Mouse (Mus musculus) kidney, embryonic 16.5 days (tissue): ENCODE data around the gene Akap9. TPM values are rescaled to one million over a fixed set of nuclear protein-coding genes. Genes with fewer than 3 reads are reported as not detected.
"Not testable (repeated sequence)": the region's sequence is repeated elsewhere in the genome, so short reads cannot be mapped to it uniquely, and the experiment has no call there.

ENCODE experiments used
- ATAC-seq: fragments of 200-750 bp; cut with Nextera tagmentation; 2 replicates; pipeline ENCODE4 v1.8.0; 2017; ENCODE audit warnings: moderate TSS enrichment; ENCODE audit not compliant: low FRiP score, low TSS enrichment
- H3K27ac ChIP-seq: fragments of 300-500 bp; sonication (generic); 2 replicates; pipeline ENCODE4 v1.5.1; 2014; ENCODE audit warnings: low read length
- H3K27me3 ChIP-seq: fragments of 300-500 bp; sonication (generic); 2 replicates; pipeline ENCODE4 v1.6.1; 2014; ENCODE audit warnings: low read length, control low read depth, mixed read lengths; ENCODE audit not compliant: insufficient read depth
- H3K36me3 ChIP-seq: fragments of 300-500 bp; sonication (generic); 2 replicates; pipeline ENCODE4 v1.6.1; 2014; ENCODE audit warnings: low read length, control low read depth, mixed read lengths; ENCODE audit not compliant: insufficient read depth
- H3K4me1 ChIP-seq: fragments of 300-500 bp; sonication (generic); 2 replicates; pipeline ENCODE4 v1.6.1; 2014; ENCODE audit warnings: low read length, control low read depth, mixed read lengths; ENCODE audit not compliant: insufficient read depth
- H3K4me2 ChIP-seq: fragments of 300-500 bp; sonication (generic); replicated peaks from 2 replicates; pipeline ENCODE4 v1.6.1; 2014; ENCODE audit warnings: low read depth, low read length
- H3K4me3 ChIP-seq: fragments of 300-500 bp; sonication (generic); 2 replicates; pipeline ENCODE4 v1.5.1; 2014; ENCODE audit warnings: mild to moderate bottlenecking, low read length
- H3K9ac ChIP-seq: fragments of 300-500 bp; sonication (generic); replicated peaks from 2 replicates; pipeline ENCODE4 v1.6.1; 2014; ENCODE audit warnings: low read length
- H3K9me3 ChIP-seq: fragments of 300-500 bp; sonication (generic); 2 replicates; pipeline ENCODE4 v1.6.1; 2016; ENCODE audit warnings: low read length, control low read depth
- WGBS: fragments of 180-500 bp; shearing (Covaris S2); extraction: QIAGEN DNeasy Blood & Tissue Kit; methylation state at CpG from one replicate; pipeline ENCODE4 v1.1.7; 2014; 5-methylcytosine and 5-hydroxymethylcytosine counted together
- polyA plus RNA-seq: library from polyadenylated mRNA; unstranded; fragments of >200 nt; fragmentation: Nextera tagmentation; extraction: Ambion mirVana; gene quantifications from 2 replicates; pipeline ENCODE4 v1.2.1, GENCODE M21; 2015

Gene Akap9
- polyA plus RNA-seq, 1 experiment from 2014 or later: 113 TPM

DNA sequence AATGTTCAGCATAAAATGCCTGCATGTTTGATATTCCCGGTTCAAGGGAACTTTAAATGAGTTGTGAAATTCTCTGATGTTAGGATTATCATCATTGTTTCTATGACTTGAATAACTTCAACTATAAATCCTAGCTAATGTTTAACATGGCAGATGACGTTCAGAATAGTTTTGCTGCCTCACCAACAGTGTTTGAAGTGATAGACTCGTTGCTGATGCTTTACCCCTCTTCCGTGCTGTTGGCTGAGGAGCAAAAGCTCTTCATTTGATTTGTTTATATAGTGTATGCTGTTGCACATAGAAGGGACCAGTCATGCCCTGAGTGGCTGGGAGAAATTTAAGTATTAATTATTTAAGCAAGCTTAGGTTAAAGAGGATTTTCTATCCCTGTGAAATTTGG lies 96.9 kb downstream of the Akap9 start:
- Histone ChIP-seq H3K4me3 (no peak overlapping the region), H3K4me2 (peak overlapping the region; percentile 23; the same call in 1 of the 2 replicates)
- 28% methylated on average over 4 of the region's 4 CpGs for WGBS

DNA sequence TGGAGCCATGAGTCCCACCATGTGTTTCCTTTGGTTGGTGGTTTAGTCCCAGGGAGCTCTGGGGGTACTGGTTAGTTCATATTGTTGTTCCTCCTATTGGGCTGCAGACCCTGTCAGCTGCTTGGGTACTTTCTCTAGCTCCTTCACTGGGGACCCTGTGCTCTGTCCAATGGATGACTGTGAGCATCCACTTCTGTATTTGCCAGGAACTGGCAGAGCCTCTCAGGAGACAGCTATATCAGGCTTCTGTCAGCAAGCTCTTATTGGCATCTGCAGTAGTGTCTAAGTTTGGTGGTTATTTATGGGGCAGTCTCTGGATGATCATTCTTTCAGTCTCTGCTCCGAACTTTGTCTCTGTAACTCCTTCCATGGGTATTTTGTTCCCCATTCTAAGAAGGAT lies 98.5 kb downstream of the Akap9 start:
- not testable (repeated sequence) for H3K4me2 ChIP-seq, H3K36me3 ChIP-seq, H3K27ac ChIP-seq, H3K9ac ChIP-seq, H3K27me3 ChIP-seq, ATAC-seq, H3K4me3 ChIP-seq, H3K9me3 ChIP-seq
- H3K4me1 ChIP-seq: peaks cover 11% of the 10 kb centered on the region
- WGBS: 94% methylated on average over 1 of the region's 1 CpGs

More for the DNA sequence above, 96.9 kb downstream of the Akap9 start:
- ATAC-seq: peak; percentile 59; the same call in 1 of the 2 replicates
- Histone ChIP-seq H3K9ac (no peak overlapping the region), H3K4me1 (peaks cover 11% of the 10 kb centered on the region), H3K9me3 (no peaks in the 10 kb centered on the region), H3K27ac (peak overlapping the region; percentile 47; the same call in 1 of the 2 replicates), H3K27me3 (no peaks in the 10 kb centered on the region), H3K36me3 (peaks cover 5% of the 10 kb centered on the region)

- Histone ChIP-seq H3K4me1 (0 out of 2 replicates have a peak, but pooled peaks cover 6% of the 10 kb centered on the region), H3K9ac (no peak overlapping the region), H3K27ac (no peak overlapping the region), H3K4me2 (no peak overlapping the region), H3K27me3 (no peaks in the 10 kb centered on the region), H3K4me3 (no peak overlapping the region), H3K9me3 (no peaks in the 10 kb centered on the region), H3K36me3 (peaks cover 11% of the 10 kb centered on the region; the same call in 1 of the 2 replicates)
- 85% methylated on average over 6 of the region's 6 CpGs for WGBS
- no peak for ATAC-seq
Observed at GRCm38 (mm10) chr5:4028486-4029173, 100.8 kb downstream of the Akap9 start.

GRCm38 (mm10) chr5:4031846-4032245 lies 104.0 kb downstream of the Akap9 start:
- no peaks in the 10 kb centered on the region for H3K27me3 ChIP-seq
- no peaks in the 10 kb centered on the region for H3K4me1 ChIP-seq
- H3K36me3 ChIP-seq: peaks cover 27% of the 10 kb centered on the region
- no peaks in the 10 kb centered on the region for H3K9me3 ChIP-seq
- H3K9ac ChIP-seq: no peak overlapping the region
- H3K4me2 ChIP-seq: no peak overlapping the region
- no peak; the same call in 1 of the 2 replicates for ATAC-seq
- 59% methylated on average over 4 of the region's 4 CpGs for WGBS
- no peak overlapping the region for H3K27ac ChIP-seq
- H3K4me3 ChIP-seq: no peak overlapping the region

GRCm38 (mm10) chr5:4036686-4037085 lies 108.8 kb downstream of the Akap9 start:
- Histone ChIP-seq H3K9ac (no peak overlapping the region), H3K36me3 (peaks cover 42% of the 10 kb centered on the region), H3K4me2 (no peak overlapping the region), H3K27ac (no peak overlapping the region), H3K27me3 (no peaks in the 10 kb centered on the region), H3K4me1 (no peaks in the 10 kb centered on the region), H3K9me3 (no peaks in the 10 kb centered on the region), H3K4me3 (no peak overlapping the region)
- 95% methylated on average over 9 of the region's 9 CpGs for WGBS
- no peak for ATAC-seq

- Histone ChIP-seq H3K27ac (no peak overlapping the region), H3K9me3 (no peaks in the 10 kb centered on the region), H3K36me3 (peaks cover 51% of the 10 kb centered on the region), H3K27me3 (no peaks in the 10 kb centered on the region), H3K9ac (no peak overlapping the region), H3K4me2 (no peak overlapping the region), H3K4me1 (no peaks in the 10 kb centered on the region), H3K4me3 (no peak overlapping the region)
- 57% methylated on average over 8 of the region's 8 CpGs for WGBS
- no peak for ATAC-seq
Observed at GRCm38 (mm10) chr5:4039351-4039750, 111.5 kb downstream of the Akap9 start.

DNA sequence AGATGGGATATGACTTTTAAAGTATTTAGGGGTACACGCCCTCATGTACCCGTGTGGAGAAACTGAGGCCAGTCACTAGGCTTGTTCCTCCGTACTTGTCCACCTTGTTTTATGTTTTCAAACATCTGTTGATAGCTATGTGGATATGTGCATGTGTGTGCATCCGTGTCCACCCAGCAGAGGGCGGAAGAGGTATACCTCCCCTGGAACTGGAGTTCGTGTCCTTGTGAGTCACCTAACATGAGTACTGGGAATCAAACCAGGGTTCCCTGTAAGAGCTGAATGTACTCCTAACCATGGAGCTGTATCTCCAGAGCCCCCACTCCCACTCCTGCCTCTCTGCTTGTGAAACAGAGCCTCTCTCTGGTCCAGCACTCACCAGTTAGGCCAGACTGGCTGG lies 112.5 kb downstream of the Akap9 start:
- 91% methylated on average over 6 of the region's 6 CpGs for WGBS

GRCm38 (mm10) chr5:4040922-4041321 lies 113.1 kb downstream of the Akap9 start:
- no peak overlapping the region for H3K27ac ChIP-seq
- no peak overlapping the region for H3K9ac ChIP-seq
- H3K36me3 ChIP-seq: peaks cover 47% of the 10 kb centered on the region
- H3K4me3 ChIP-seq: no peak overlapping the region
- no peaks in the 10 kb centered on the region for H3K27me3 ChIP-seq
- H3K4me2 ChIP-seq: no peak overlapping the region
- no peaks in the 10 kb centered on the region for H3K4me1 ChIP-seq
- 96% methylated on average over 2 of the region's 2 CpGs for WGBS
- no peaks in the 10 kb centered on the region for H3K9me3 ChIP-seq
- ATAC-seq: no peak

More for the DNA sequence above, 112.5 kb downstream of the Akap9 start:
- no peaks in the 10 kb centered on the region for H3K4me1 ChIP-seq
- H3K4me3 ChIP-seq: no peak overlapping the region
- no peak overlapping the region for H3K4me2 ChIP-seq
- H3K9ac ChIP-seq: no peak overlapping the region
- no peak for ATAC-seq
- H3K27me3 ChIP-seq: no peaks in the 10 kb centered on the region
- H3K36me3 ChIP-seq: peaks cover 50% of the 10 kb centered on the region
- no peaks in the 10 kb centered on the region for H3K9me3 ChIP-seq
- no peak overlapping the region for H3K27ac ChIP-seq

DNA sequence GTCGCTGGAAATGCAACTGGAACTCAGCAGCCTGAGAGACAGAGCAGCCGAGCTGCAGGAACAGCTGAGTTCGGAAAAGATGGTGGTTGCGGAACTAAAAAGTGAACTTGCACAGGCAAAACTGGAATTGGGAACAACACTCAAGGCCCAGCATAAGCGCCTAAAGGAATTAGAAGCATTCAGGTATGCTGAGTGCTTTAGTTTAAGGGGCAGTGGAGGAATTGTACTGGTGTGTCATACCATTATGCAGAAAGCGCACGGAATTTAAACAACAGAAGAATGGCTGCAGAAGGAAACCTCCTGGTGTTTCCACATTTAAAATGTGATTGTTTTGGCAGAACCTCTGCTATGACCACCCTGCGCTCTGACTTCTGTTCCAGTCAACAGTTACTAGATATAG lies 132.5 kb downstream of the Akap9 start:
- Histone ChIP-seq H3K27me3 (no peaks in the 10 kb centered on the region), H3K36me3 (peaks cover 65% of the 10 kb centered on the region), H3K4me2 (no peak overlapping the region), H3K4me3 (no peak overlapping the region), H3K9ac (no peak overlapping the region), H3K4me1 (no peaks in the 10 kb centered on the region), H3K9me3 (no peaks in the 10 kb centered on the region), H3K27ac (no peak overlapping the region)
- ATAC-seq: no peak
- 96% methylated on average over 8 of the region's 8 CpGs for WGBS

DNA sequence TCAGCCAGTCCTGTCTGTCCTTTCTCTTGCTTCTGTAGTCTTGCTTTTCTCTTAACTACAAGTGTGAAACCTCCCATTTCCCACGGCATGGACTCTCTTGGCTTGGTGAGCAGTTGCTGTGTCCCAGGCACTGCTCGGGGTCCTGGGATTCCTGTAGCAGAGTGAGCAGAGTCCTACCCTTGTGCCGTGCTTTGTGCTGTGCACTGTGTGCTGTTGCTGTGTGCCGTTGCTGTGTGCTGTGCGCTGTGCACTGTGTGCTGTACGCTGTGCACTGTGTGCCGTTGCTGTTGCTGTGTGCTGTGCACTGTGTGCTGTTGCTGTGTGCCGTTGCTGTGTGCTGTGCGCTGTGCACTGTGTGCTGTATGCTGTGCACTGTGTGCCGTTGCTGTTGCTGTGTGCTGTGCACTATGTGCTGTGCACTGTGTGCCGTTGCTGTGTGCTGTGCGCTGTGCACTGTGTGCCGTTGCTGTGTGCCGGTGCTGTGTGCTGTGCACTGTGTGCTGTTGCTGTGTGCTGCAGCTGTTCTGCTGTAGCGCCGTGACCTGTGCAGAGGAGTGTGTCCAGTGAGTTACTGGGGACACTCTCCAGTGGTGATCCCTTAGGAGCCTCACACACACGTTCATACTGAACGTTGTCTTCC lies 138.7 kb downstream of the Akap9 start:
- peak; percentile 70 for ATAC-seq
- Histone ChIP-seq H3K9me3 (no peaks in the 10 kb centered on the region), H3K4me1 (no peaks in the 10 kb centered on the region), H3K4me2 (no peak overlapping the region), H3K36me3 (peaks cover 54% of the 10 kb centered on the region), H3K4me3 (no peak overlapping the region), H3K27ac (no peak overlapping the region), H3K27me3 (no peaks in the 10 kb centered on the region), H3K9ac (no peak overlapping the region)
- 89% methylated on average over 18 of the region's 18 CpGs for WGBS
